Mouse (Mus musculus): ENCODE measurements around the gene Zfp235.
A peak's percentile ranks its signal among the peaks of the same experiment; 100 is the strongest.

Gene Zfp235

GRCm38 (mm10) chr7:24133996-24134828 is at the start of gene Zfp235:
Zfp235 (plus strand) TSS chr7:24134169.
- peak; percentile 98 for ATAC-seq (ENCODE audit: insufficient number of reproducible peaks, low FRiP score, low TSS enrichment)

- ATAC-seq (ENCODE audit: insufficient number of reproducible peaks, low FRiP score, low TSS enrichment), result no peak
Measured at GRCm38 (mm10) chr7:24086871-24087270, 47.1 kb upstream of the Zfp235 start.

- ATAC-seq (ENCODE audit: insufficient number of reproducible peaks, low FRiP score, low TSS enrichment), result no peak
Measured at GRCm38 (mm10) chr7:24087485-24088125, 46.4 kb upstream of the Zfp235 start.

GRCm38 (mm10) chr7:24104403-24104802 is 29.6 kb upstream of the Zfp235 start:
- no peak for ATAC-seq (ENCODE audit: insufficient number of reproducible peaks, low FRiP score, low TSS enrichment)

- no peak for ATAC-seq (ENCODE audit: insufficient number of reproducible peaks, low FRiP score, low TSS enrichment)
Measured at GRCm38 (mm10) chr7:24105144-24105703, 28.7 kb upstream of the Zfp235 start.

GRCm38 (mm10) chr7:24110839-24111238 is 23.1 kb upstream of the Zfp235 start:
- no peak for ATAC-seq (ENCODE audit: insufficient number of reproducible peaks, low FRiP score, low TSS enrichment)

GRCm38 (mm10) chr7:24111772-24112155 is 22.2 kb upstream of the Zfp235 start:
- ATAC-seq (ENCODE audit: insufficient number of reproducible peaks, low FRiP score, low TSS enrichment), result no peak; the same call in 1 of the 2 replicates

GRCm38 (mm10) chr7:24112156-24112856 is 21.7 kb upstream of the Zfp235 start, which contains the start of gene Zfp112:
Zfp112 (plus strand) TSS chr7:24112314.
- peak; percentile 99 for ATAC-seq (ENCODE audit: insufficient number of reproducible peaks, low FRiP score, low TSS enrichment)

GRCm38 (mm10) chr7:24113001-24113400 is 21.0 kb upstream of the Zfp235 start:
- ATAC-seq (ENCODE audit: insufficient number of reproducible peaks, low FRiP score, low TSS enrichment), result no peak; the same call in 1 of the 2 replicates

- no peak for ATAC-seq (ENCODE audit: insufficient number of reproducible peaks, low FRiP score, low TSS enrichment)
Measured at GRCm38 (mm10) chr7:24116655-24117054, 17.3 kb upstream of the Zfp235 start.

GRCm38 (mm10) chr7:24133425-24133995 is 459 bp upstream of the Zfp235 start:
- no peak for ATAC-seq (ENCODE audit: insufficient number of reproducible peaks, low FRiP score, low TSS enrichment)

- ATAC-seq (ENCODE audit: insufficient number of reproducible peaks, low FRiP score, low TSS enrichment), result no peak
Measured at GRCm38 (mm10) chr7:24142566-24142965, 8.6 kb downstream of the Zfp235 start.

GRCm38 (mm10) chr7:24153272-24153671 is 19.3 kb downstream of the Zfp235 start:
- no peak for ATAC-seq (ENCODE audit: insufficient number of reproducible peaks, low FRiP score, low TSS enrichment)

- no peak for ATAC-seq (ENCODE audit: insufficient number of reproducible peaks, low FRiP score, low TSS enrichment)
Measured at GRCm38 (mm10) chr7:24172191-24172590, 38.2 kb downstream of the Zfp235 start.

GRCm38 (mm10) chr7:24174618-24175336 is 40.8 kb downstream of the Zfp235 start, which contains the start of gene Zfp114:
Zfp114 (plus strand) TSS chr7:24175060.
- peak; percentile 88 for ATAC-seq (ENCODE audit: insufficient number of reproducible peaks, low FRiP score, low TSS enrichment)

- no peak for ATAC-seq (ENCODE audit: insufficient number of reproducible peaks, low FRiP score, low TSS enrichment)
Measured at GRCm38 (mm10) chr7:24175337-24175711, 41.4 kb downstream of the Zfp235 start.

GRCm38 (mm10) chr7:24187611-24188010 is 53.6 kb downstream of the Zfp235 start:
- no peak for ATAC-seq (ENCODE audit: insufficient number of reproducible peaks, low FRiP score, low TSS enrichment)

GRCm38 (mm10) chr7:24188901-24189570 is 55.1 kb downstream of the Zfp235 start:
- ATAC-seq (ENCODE audit: insufficient number of reproducible peaks, low FRiP score, low TSS enrichment), result no peak

GRCm38 (mm10) chr7:24189571-24189944 is 55.6 kb downstream of the Zfp235 start:
- no peak for ATAC-seq (ENCODE audit: insufficient number of reproducible peaks, low FRiP score, low TSS enrichment)

Data from cerebellum, adult (tissue).